ENCODE assay signal across 24 mouse cellular contexts in the genomic region with DNA sequence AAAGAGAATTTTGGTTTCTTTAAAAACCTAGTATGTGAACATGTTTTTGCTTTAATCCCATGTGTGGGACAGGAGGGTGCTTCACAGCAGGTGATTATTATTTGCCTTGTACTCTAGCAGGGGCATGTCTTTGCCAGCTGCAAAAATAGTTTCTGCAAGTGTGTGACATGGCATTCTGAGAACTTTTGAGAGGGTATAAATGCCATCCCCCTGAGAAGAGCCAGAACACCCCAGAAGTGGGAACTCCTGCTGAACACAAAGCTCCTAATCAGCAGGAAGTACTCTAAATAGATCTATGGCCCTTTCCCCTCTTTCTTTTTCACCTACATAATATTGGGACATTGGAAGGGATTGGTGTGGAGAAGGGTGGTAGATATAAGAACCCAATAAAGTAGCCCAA. TPM values are rescaled to one million over a fixed set of nuclear protein-coding genes. Genes with fewer than 3 reads are reported as not detected.
DNase-seq lines count a peak whose midpoint lies in the region; ATAC-seq lines count a peak whose summit lies in the region.
"Had no signal": no experiment of that assay in that cellular context is flagged by ENCODE, and none has a peak within 500 bp of the region (broad histone marks: within the 10 kb centered on the region; RNA-seq: fewer than 3 reads in every experiment).

No protein-coding gene starts in this region.

- ATAC-seq in heart, embryonic 11.5 days (replicated peaks; ENCODE audit: insufficient number of reproducible peaks, low FRiP score, low TSS enrichment) = no peak
- ATAC-seq in heart, embryonic 14.5 days (ENCODE audit: insufficient number of reproducible peaks, insufficient read depth, low FRiP score, low read depth) = peak; percentile 64; the same call in 1 of the 2 replicates
- ATAC-seq: activated CD4-positive, CD25-positive, alpha-beta regulatory T cell, adult 4 months; forebrain, embryonic 14.5 days; hindbrain, postnatal 0 days; Patski had no signal

- H3K27me3 ChIP-seq in heart, embryonic 11.5 days (ENCODE audit: control insufficient read depth, insufficient read depth, low read length) = no peaks in the 10 kb centered on the region
- no peaks in the 10 kb centered on the region for H3K27me3 ChIP-seq in heart, embryonic 14.5 days (ENCODE audit: control insufficient read depth, insufficient read depth, low read length)
- H3K27me3 ChIP-seq: embryonic facial prominence, embryonic 15.5 days; hindbrain, embryonic 13.5 days; Patski had no signal

- no peak overlapping the region for H3K9ac ChIP-seq in heart, embryonic 11.5 days (ENCODE audit: low read depth, low read length)
- no peak overlapping the region for H3K9ac ChIP-seq in heart, embryonic 14.5 days (ENCODE audit: low read length)
- H3K9ac ChIP-seq: embryonic facial prominence, embryonic 15.5 days; hindbrain, embryonic 13.5 days had no signal

- no peak overlapping the region for H3K4me3 ChIP-seq in heart, embryonic 11.5 days (ENCODE audit: low read depth, low read length)
- H3K4me3 ChIP-seq in heart, embryonic 14.5 days (ENCODE audit: control insufficient read depth in 1 of 2, insufficient read depth in 1 of 2, low read depth in 1 of 2, low read length in 2 of 2) = no peak overlapping the region
- H3K4me3 ChIP-seq: embryonic facial prominence, embryonic 15.5 days; erythroblast, embryonic 14.5 days; forebrain, embryonic 10.5 days; hindbrain, embryonic 13.5 days had no signal

- intact Hi-C loops in heart, postnatal 10 days (cut with DNase I) = loop anchor here (2.0 kb wide), 1 partner anchor 18 kb away; no protein-coding TSS in a partner anchor

- H3K4me2 ChIP-seq in heart, embryonic 11.5 days = no peak overlapping the region
- no peak overlapping the region; the same call in 1 of the 2 replicates for H3K4me2 ChIP-seq in heart, embryonic 14.5 days (ENCODE audit: low read length)
- H3K4me2 ChIP-seq: embryonic facial prominence, embryonic 15.5 days; hindbrain, embryonic 13.5 days had no signal

- H3K9me3 ChIP-seq in heart, embryonic 11.5 days (replicated peaks; ENCODE audit: control insufficient read depth, low read length) = no peaks in the 10 kb centered on the region
- no peaks in the 10 kb centered on the region for H3K9me3 ChIP-seq in heart, embryonic 14.5 days (ENCODE audit: control insufficient read depth, low read length)
- H3K9me3 ChIP-seq: embryonic facial prominence, embryonic 15.5 days; forebrain, embryonic 10.5 days; hindbrain, embryonic 13.5 days had no signal

- DNase-seq in heart, adult 11 months = peak; percentile 95
- peak; percentile 21 for DNase-seq in lung, postnatal 25 days (ENCODE audit: low spot score)
- DNase-seq in lung, postnatal 10 days = no peak
- DNase-seq in heart, postnatal 10 days = peak; percentile 39 to 57
- DNase-seq in cerebellum, adult 9-10 months = no peak
- no peak for DNase-seq in layer of hippocampus, adult 9-11 months
- DNase-seq: adrenal gland, postnatal 25 days; cerebellum, adult 2 months; cerebellum, postnatal 14 days; embryo, embryonic 11 days; gastrocnemius, postnatal 10 days; kidney, adult 11 months; kidney, adult 9 months had no signal

- no peaks in the 10 kb centered on the region for H3K36me3 ChIP-seq in heart, embryonic 11.5 days (ENCODE audit: control insufficient read depth, insufficient read depth, low read length)
- H3K36me3 ChIP-seq in heart, embryonic 14.5 days (ENCODE audit: control insufficient read depth, insufficient read depth, low read length) = no peaks in the 10 kb centered on the region
- H3K36me3 ChIP-seq: hindbrain, embryonic 13.5 days had no signal

- H3K4me1 ChIP-seq in heart, embryonic 11.5 days (ENCODE audit: control insufficient read depth, insufficient read depth, low read length) = no peaks in the 10 kb centered on the region
- H3K4me1 ChIP-seq in heart, embryonic 14.5 days (ENCODE audit: control insufficient read depth in 2 of 2, insufficient read depth in 2 of 2, low read length in 2 of 2) = no peaks in the 10 kb centered on the region; a peak in 1 of 4 replicates
- H3K4me1 ChIP-seq: embryonic facial prominence, embryonic 15.5 days; forebrain, embryonic 10.5 days; hindbrain, embryonic 13.5 days had no signal

- H3K27ac ChIP-seq in heart, embryonic 11.5 days (ENCODE audit: low read depth, low read length) = no peak overlapping the region
- H3K27ac ChIP-seq in heart, embryonic 14.5 days (replicated peaks in 1 of 2; ENCODE audit: control insufficient read depth in 1 of 2, insufficient read depth in 1 of 2, low read depth in 2 of 2, low read length in 2 of 2) = peak overlapping the region; percentile 16 to 64; a peak in 3 of 4 replicates
- H3K27ac ChIP-seq: embryonic facial prominence, embryonic 15.5 days; forebrain, embryonic 10.5 days; hindbrain, embryonic 13.5 days; hindbrain, postnatal 0 days had no signal

RNA-seq across cellular contexts. Expression of a gene that starts 22.2 kb away (rescaled TPM):
- polyA plus RNA-seq in heart, embryonic 11.5 days (2014; fragmentation: Nextera tagmentation; extraction: Ambion mirVana) = 26.2 and 27.4 TPM in 2 replicates
- 29.4 and 31.2 TPM in 2 replicates for polyA plus RNA-seq in heart, embryonic 14.5 days (2014; fragmentation: Nextera tagmentation; extraction: Ambion mirVana)
- total RNA-seq in heart, postnatal 10 days (2021) = 10 to 100 TPM; 31.4 to 38.2 TPM
- total RNA-seq: MEL had no signal
- polyA plus RNA-seq: erythroblast, embryonic 14.5 days had no signal

Comparison
In these comparisons a context has a peak if more than half of its experiments do, and no peak if none do; other contexts are left out.
1. DNase-seq: peak in heart, adult 11 months (single experiment), lung, postnatal 25 days (single experiment) and heart, postnatal 10 days (2 of 2); none in lung, postnatal 10 days (single experiment), cerebellum, adult 9-10 months (single experiment) and layer of hippocampus, adult 9-11 months (single experiment).